Mouse (Mus musculus) retina, postnatal 7 days (tissue): ENCODE measurements around the gene Ugdh.
"Not testable (repeated sequence)": the region's sequence is repeated elsewhere in the genome, so short reads cannot be mapped to it uniquely, and the experiment has no call there.

Experiments used
- DNase-seq: peaks from one replicate; pipeline ENCODE4 v3.0.0-alpha.2; 2012; ENCODE audit warnings: low read depth, low spot score

The Ugdh gene

DNA sequence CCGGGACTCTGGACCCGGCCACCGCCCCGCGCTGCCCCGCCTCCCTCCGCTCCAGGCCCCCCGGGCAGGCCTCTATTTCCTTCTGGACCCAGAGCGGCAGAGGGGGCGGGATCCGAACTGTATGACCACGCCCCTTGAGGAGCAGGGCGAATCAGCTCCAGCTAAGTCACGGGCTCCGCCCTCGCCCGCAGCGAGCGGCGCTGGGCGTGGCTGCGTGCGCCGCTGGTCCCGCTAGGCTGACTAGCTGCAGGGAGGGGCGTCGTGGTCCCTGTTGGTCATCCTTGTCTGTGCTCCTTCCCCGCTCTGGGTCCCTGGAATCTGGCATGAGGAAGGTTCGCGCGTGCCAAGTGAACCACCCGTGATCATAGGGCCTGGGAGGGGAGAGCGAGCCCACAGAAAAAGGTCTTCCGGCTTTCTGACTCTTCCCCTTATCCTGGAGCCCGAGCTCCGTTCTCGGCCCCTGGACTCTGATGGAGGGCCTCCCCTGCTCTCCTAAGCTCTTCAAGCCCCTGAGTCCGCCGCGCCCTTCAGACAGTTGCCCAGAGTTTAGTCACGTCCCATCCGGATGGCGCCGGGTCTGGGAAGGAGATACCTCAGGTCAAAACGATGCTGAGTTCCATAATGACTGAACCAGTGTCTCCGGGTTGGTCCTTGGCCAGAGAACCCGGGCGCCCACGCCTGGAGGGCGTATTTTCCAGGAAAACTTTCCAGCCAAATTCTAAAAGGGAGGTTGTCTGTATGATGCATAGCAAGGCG is at the start of gene Ugdh:
Gene Ugdh (minus strand): TSS at position 144 of the 756 bp plus-strand sequence.
- peak; percentile 90 for DNase-seq

- DNase-seq: no peak
Measured at GRCm38 (mm10) chr5:65482996-65483395, 47.2 kb upstream of the Ugdh start.

DNA sequence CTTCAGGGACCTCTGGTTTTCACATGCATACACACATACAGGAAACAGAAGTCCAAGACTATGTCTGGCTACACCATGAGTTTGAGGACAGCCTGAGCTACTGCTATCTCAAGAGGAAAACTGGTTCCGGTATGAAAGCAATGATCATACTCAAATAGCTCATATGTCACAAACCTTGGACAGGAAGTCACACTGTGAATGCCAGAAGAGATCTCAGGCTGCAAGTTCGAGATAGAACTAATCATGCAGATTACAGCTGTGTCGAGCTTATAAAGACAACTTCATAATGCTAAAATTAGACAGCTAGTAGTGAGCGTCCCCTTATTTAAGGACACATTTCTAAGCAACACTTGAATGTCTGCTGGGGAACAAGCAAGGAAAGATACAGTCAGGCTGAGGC is 44.8 kb upstream of the Ugdh start:
- no peak for DNase-seq

- DNase-seq: no peak
Measured at GRCm38 (mm10) chr5:65479681-65480445, 44.1 kb upstream of the Ugdh start.

GRCm38 (mm10) chr5:65478224-65478623 is 42.5 kb upstream of the Ugdh start:
- DNase-seq: no peak

- not testable (repeated sequence) for DNase-seq
Measured at GRCm38 (mm10) chr5:65476739-65477138, 41.0 kb upstream of the Ugdh start.

GRCm38 (mm10) chr5:65475806-65476205 is 40.1 kb upstream of the Ugdh start:
- no peak for DNase-seq

DNA sequence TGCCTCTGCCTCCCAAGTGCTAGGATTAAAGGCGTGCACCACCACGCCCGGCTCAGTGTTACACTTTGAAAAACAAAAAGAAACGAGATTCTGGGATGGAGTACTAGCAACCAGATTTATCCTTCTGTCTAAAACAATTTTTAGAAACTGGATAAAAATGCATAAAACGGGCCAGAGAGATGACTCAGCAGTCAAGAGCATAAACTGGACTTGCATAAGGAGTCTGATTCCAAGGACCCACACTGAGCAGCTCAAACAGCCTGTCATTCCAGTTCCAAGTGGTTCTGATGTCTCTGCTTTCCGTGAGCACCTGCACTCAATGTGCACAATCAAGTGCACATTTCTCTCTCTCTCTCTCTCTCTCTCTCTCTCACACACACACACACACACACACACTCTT is 34.0 kb upstream of the Ugdh start:
- no peak for DNase-seq

DNA sequence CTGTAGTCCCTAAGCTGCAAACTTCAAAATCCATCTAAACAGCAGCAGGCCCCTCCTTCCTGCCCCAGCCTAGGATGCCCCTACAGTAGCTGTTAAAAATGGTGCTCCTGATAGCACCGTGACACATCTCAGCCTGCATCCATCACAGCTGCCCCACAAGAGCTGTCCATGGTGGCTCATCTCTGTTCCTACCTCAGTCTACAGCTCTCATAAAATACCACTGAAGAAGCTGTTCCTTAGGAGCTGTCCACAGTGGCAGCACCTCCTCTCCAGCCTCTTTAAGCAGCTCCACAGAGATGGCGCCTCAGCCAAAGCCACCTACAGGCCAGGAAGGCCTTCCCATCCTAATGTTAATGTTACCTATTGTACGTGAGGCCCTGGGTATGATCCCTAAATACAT is 31.2 kb upstream of the Ugdh start:
- no peak for DNase-seq

DNA sequence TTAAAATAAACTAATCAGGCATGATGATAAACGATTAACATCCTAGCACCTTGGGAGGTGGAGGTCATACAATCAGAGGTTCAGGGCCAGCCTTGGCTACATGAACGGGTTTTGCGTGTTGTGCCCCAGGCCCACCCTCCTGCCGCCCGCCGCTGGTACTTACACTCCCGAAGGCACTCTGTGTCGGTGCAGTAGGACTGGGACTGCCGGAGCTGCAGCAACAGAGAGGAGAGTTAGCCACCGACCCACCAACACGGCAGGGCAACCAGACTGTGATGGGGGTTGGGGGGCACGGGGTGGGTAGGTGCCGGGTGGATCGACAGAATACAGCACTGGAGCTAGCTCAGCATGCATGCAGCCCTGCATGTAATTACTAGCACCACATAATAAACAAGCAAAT is 24.6 kb upstream of the Ugdh start:
- no peak for DNase-seq

DNA sequence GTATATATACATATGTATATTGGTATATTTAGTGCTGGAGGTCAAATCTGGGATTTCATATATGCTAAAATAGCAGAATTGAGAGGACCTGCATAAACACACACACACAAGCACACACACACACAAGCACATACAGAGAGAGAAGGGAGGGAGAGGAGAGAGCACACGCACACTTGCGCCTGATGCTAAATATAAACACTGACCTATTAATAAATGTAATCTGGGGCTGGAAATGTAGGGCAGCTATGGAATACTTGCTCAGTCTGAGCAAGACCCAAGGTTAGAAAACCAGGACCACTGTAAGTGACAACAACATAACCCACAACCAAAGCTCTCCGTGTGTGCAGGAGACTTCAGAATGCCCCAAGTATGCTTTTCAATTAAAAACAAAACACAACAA is 23.7 kb upstream of the Ugdh start:
- DNase-seq: no peak

GRCm38 (mm10) chr5:65457846-65458245 is 22.1 kb upstream of the Ugdh start:
- DNase-seq: no peak

GRCm38 (mm10) chr5:65457086-65457827 is 21.5 kb upstream of the Ugdh start:
- no peak for DNase-seq

GRCm38 (mm10) chr5:65454771-65455170 is 19.0 kb upstream of the Ugdh start:
- no peak for DNase-seq

- DNase-seq: no peak
Measured at GRCm38 (mm10) chr5:65448941-65449340, 13.2 kb upstream of the Ugdh start.

- no peak for DNase-seq
Measured at GRCm38 (mm10) chr5:65447826-65448225, 12.1 kb upstream of the Ugdh start.

- DNase-seq: no peak
Measured at GRCm38 (mm10) chr5:65446756-65447155, 11.0 kb upstream of the Ugdh start.

DNA sequence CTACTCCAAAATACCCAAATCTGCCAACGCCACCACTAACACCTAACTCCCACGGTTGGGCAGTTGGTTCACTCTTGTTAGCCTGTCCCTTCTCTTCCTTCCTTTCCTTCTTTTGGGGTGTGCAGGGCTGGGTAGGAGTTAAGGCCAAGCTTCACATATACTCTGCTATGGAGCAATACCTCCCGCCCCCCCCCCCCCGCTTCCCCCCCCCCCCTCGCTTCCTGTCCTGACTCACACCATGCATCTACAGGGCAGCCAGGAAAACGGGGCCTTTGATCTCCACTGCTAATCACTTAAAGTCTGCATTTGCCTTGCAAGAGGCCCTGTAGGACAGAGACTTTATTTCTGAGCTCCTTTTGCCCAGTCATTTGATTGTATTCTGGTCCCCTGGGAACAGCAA is 9.2 kb upstream of the Ugdh start:
- DNase-seq: no peak

GRCm38 (mm10) chr5:65438041-65438440 is 2.3 kb upstream of the Ugdh start:
- no peak for DNase-seq

GRCm38 (mm10) chr5:65435363-65435805 is 365 bp downstream of the Ugdh start:
- no peak for DNase-seq

GRCm38 (mm10) chr5:65434471-65435362 is 1.0 kb downstream of the Ugdh start:
- DNase-seq: no peak
